Mouse (Mus musculus): Measurements from ENCODE around the gene Colgalt2.

The Colgalt2 gene

DNA sequence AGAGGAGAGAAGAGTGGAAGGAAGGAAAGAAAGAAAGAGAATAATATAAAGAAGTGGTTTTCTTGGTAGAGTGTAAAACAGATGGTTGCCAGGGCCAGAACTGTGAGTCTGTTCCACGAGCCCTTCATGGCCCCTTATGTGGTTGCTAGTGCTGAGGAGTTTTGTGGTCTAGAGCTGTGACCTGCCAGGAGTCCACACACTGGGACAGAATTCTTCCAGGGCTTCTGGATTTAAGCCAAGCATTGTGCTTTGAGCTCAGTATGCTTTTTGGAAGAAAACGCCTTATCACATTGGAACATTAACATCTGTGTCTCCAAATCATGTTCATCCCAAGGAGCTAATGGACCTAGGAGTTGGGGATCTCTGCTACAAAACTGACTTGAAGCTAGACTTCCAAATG lies 97.2 kb downstream of the Colgalt2 start:
- no peak for DNase-seq (ENCODE audit: low spot score)

- DNase-seq (ENCODE audit: low spot score): peak; percentile 19
These were observed 98.0 kb downstream of the Colgalt2 start for GRCm38 (mm10) chr1:152497581-152497980.

DNA sequence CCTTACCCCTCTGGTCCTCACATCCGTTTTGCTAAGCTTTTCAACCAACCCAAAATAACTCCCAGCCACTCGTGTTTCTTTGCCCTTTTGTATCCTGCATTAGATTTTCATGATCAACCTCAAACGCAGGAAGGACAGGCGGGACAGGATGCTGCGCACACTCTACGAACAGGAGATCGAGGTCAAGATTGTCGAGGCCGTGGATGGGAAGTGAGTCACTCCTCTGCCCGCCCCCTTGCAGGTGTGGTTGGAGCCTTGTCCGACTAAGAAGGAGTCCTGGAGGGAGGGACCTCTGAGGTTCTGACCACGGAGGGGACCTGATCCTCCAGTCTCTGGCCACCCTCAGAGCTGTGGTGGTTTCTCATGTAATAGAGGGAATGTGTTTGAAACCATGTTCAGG lies 100.2 kb downstream of the Colgalt2 start:
- no peak for DNase-seq (ENCODE audit: low spot score)

GRCm38 (mm10) chr1:152506175-152506574 lies 106.5 kb downstream of the Colgalt2 start:
- no peak for DNase-seq (ENCODE audit: low spot score)

DNA sequence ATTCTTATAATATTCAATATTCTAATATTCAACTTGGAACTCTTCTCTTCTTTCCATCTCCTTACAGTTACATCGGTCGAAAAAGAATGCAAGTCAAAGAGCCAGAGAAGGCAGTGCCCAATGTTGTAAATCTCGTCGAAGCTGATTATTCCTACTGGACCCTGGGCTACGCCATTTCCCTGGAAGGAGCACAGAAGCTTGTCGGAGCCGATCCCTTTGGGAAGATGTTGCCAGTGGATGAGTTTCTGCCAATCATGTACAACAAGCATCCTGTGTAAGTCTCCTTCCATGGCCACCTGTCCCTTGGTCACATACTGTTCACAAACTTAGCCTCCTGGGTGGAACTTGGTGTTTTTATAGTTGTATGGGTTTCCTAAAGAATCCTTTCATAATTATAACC lies 107.1 kb downstream of the Colgalt2 start:
- no peak for DNase-seq (ENCODE audit: low spot score)

GRCm38 (mm10) chr1:152508481-152509220 lies 109.0 kb downstream of the Colgalt2 start:
- DNase-seq (ENCODE audit: low spot score): no peak

GRCm38 (mm10) chr1:152511237-152511636 lies 111.6 kb downstream of the Colgalt2 start:
- peak; percentile 65 for DNase-seq (ENCODE audit: low spot score)

GRCm38 (mm10) chr1:152514256-152514655 lies 114.6 kb downstream of the Colgalt2 start:
- no peak for DNase-seq (ENCODE audit: low spot score)

DNA sequence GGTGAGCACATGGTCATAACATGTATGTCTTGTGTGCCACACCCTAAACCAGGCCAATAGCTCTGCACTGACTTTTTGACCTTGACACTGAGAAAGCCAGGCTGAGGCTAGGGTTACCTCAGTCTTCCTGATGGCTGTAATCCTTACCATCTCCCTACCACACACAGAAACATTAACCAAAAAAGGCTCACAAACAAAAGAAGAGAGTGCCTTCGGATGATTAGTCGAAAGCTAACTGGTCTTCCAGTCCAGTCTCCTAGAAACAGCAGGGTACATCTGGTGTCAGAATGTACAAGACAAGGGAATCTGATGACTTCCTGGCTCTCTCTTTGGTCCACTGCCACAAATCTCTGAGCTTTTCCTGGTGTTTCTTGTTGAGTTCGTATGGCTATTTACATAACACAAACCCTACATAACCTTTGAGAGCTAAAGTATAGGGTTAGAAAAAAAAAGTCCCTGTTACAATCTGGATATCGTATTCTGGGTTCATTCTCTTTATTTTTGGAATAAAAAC lies 117.5 kb downstream of the Colgalt2 start:
- DNase-seq (ENCODE audit: low spot score): no peak

- DNase-seq (ENCODE audit: low spot score): no peak
These were observed 119.3 kb downstream of the Colgalt2 start for GRCm38 (mm10) chr1:152518971-152519370.

- peak; percentile 83 for DNase-seq (ENCODE audit: low spot score)
These were observed 121.4 kb downstream of the Colgalt2 start for GRCm38 (mm10) chr1:152520798-152521575.

- no peak for DNase-seq (ENCODE audit: low spot score)
These were observed 122.6 kb downstream of the Colgalt2 start for GRCm38 (mm10) chr1:152522226-152522625.

GRCm38 (mm10) chr1:152523292-152523691 lies 123.7 kb downstream of the Colgalt2 start:
- DNase-seq (ENCODE audit: low spot score): no peak

DNA sequence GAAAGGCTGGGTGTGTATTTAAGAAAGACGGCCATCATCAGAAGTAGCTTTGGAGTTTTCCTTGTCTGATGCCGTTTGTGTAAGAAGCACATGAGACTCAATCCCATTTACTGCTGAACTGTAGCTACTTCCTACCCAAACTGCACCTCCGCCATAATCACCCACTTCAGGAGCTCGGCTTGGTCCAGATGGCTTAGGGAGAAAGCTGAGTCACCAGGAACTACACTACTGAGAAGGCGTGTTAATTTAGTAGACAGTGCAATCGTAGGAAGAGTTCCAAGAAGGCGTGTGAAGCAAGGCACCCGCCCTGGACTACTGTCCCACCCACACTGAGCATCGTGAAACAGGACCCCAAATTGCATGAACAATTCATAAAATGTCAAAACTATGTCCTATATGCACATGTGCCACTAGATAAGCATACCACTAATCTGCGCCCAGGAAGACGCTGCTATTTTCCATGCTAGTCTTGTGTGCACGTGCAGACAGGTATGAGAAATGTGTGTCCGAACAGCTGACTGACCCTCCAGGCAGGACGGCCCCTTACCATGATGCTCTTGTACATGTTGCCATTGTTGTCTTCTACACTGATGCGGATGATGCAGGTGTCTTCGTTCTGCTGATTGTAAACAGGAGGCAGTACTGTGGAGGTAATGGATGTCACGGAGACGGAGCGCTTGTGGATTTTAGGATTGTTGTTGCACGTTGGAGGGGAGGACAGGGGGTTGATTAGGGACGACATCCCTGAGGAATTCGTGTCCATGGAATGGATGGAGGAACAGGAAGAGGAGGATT lies 124.7 kb downstream of the Colgalt2 start:
- DNase-seq (ENCODE audit: low spot score): no peak

DNA sequence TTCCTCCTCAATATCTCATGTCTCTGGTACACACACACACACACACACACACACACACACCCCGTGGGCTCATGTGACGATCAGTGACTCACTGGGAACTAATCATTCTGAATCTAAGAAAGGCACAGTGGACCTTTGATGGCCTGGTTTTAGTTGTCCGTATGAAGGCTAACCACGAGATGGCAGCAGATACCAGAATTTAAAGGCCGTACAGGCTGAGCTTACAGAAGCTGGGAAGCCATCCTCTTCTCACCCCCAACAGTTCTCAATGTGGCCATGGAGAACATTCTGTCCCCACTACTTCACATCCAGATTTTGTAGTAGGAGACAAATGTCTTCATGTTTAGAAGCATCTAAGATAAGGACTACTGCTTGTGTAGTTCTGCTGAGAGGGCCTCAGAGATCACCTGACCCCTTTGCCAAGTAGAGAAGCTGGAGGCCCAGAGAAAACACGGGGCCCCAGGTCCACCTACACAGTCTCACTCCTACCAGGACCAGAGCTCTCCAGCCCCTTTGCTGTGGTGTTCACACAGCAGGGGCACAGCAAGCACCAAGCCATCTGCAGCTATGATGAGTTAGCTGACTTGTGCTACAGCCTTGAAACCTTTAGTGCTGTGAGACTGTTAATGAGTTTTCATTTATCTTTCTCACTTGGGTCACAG lies 125.5 kb downstream of the Colgalt2 start:
- DNase-seq (ENCODE audit: low spot score): peak; percentile 89

DNA sequence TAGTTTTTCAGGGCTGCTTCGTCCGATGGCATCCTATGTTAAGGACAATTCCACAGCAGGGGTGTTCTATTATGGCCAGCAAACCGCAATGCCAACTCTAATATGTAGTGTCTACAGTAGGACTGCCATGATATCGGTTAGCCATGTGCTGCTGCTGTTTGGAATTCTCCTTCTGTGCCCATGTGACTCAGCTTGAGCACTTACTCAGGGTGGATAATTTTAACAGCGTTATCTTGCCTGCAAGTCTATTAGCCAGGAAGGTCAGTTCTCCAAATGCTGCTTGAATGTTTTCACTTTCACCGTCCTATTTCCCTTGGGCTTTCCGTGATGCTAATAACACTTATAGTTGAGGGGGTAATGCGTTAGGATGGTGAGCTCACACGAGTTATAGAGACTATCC lies 126.5 kb downstream of the Colgalt2 start:
- no peak for DNase-seq (ENCODE audit: low spot score)

DNA sequence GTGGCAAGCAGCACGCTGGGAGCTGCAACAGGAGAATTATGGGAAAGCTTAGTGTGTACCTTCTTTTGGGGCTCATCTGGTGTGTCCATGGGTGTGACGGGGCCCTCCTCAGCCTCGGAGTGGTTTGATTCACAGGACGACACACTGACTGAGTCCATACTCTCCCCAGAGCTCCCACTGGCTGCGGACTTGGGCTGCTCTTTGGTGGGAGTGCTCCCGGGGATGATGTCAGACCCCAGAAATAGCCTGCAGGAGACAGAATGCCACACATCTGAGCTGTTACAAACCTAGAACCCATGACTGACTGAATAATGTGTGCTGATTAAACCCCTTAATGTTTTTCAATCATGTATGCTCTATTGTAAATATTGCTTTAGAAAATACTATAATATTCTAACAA lies 128.6 kb downstream of the Colgalt2 start:
- no peak for DNase-seq (ENCODE audit: low spot score)

GRCm38 (mm10) chr1:152528778-152529177 lies 129.1 kb downstream of the Colgalt2 start:
- no peak for DNase-seq (ENCODE audit: low spot score)

DNA sequence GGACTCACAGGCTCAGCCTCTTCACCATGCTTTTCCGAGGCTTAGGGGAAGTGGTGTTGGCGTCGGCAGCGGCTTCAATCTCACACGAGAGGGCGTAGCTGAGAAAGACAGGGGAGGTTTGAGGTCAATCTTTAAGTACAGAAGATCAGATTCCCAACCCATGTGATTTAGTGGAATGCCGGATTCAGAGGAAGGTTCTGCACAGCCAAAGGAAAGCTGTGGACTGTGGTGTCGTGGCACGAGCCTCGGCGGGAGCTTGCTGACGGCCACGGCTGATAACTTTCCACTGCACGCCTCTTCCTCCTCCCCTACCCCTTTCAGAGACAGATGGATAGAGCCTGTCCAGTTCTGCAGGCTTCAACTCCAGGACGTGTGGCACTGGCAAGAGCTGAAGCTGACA lies 131.9 kb downstream of the Colgalt2 start:
- peak; percentile 30 for DNase-seq (ENCODE audit: low spot score)

DNA sequence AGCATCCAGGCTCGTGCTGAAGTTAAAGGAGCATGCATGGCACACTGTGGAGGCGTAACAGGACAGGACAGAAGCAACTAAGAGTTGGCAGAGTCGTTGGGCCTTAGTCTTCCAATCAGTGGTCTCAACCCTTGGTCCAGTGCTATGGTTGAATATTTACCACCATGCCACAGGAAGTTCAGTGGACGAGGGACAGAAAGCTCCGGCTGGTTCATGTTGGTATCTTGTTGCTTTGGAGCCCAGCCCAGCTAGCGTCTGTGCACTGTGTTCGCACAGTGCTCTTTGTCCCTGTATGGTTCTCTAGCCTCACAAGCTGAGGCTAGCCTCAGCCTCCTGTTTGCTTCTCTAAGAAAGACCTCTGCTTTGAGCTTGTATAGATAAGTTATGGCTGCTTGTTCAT lies 134.9 kb downstream of the Colgalt2 start:
- DNase-seq (ENCODE audit: low spot score): no peak

DNA sequence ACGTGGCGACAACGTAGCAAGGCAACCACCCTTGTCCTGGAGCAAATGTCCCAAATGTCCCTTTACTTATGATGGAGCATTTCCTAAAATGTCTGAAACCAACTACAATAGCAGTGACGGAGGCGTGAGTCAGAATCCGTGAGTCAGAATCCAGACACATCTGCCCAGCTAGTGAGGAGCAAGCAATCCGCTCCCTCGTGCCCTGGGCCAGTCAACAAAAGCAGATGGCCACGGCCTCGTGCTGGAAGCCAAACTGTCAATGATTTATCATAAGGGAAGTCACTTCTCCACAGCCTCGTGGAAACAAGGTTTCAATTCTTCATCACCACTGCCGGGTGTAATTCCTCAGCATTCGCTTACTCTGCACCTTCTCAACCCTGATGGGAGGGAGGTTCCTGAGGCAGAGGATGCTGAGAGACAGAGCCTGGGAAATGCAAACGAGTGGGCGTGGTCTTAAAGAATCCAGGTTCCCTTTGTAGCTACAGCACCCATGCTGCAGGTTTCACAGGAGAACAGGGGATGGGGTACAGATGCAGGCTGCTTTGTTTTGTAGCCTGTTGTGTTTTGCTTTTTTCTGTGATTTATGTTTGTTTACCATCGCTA lies 136.9 kb downstream of the Colgalt2 start:
- peak; percentile 35 for DNase-seq (ENCODE audit: low spot score)
